Mouse (Mus musculus): ENCODE data around the gene Gm26661. TPM values are rescaled to one million over a fixed set of nuclear protein-coding genes. Genes with fewer than 3 reads are reported as not detected.

Gm26661 gene
- not detected in 2 replicates for total RNA-seq (2014; rRNA removed; ENCODE audit: low replicate concordance)
- not detected in 2 replicates for polyA plus RNA-seq (2015; fragmentation: Nextera tagmentation; extraction: Ambion mirVana)

DNA sequence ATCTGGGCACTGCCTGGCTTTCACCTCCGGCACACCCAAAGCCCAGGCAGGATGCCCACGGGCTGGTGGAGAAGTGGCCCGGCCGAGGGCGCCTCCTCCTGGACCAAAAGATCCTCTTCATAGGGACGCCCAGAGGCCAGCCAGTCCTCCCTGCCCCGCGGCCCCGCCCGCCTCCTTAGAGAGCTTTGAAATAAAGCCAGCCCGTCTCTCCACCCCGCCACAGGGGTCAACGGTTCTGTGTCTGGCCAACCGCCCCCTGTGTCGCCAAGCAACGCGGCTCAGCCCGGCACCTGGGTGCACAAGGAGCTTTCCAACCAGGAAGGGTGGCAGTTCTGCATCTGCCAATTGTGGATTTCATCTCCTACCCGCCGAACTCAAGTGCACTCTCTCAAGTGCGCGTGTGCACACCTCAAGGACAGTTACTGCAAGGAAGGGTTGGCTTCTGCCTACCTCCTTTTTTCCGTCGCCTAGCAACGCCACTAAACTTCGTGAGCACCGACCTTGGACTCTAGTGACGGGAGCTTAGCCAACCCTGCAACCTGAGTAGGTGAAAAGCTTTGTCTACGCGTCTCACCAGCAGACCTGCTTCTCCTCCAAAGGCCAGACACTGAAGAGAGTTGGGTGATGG lies at the start of gene Gm26661:
Gm26661 (plus strand) TSS at position 56 of the 628 bp plus-strand sequence.
- peak; percentile 84 for ATAC-seq (ENCODE audit: insufficient read depth, low read depth)
- Histone ChIP-seq H3K9ac (replicated peaks; ENCODE audit: low read depth, low read length) (no peak within 1 kb of the TSS), H3K27ac (ENCODE audit: low read depth) (no peak within 1 kb of the TSS), H3K36me3 (replicated peaks; ENCODE audit: control insufficient read depth, insufficient read depth, low read length) (no peaks in the 10 kb centered on the region), H3K9me3 (replicated peaks; ENCODE audit: control insufficient read depth, low read length) (no peaks in the 10 kb centered on the region), H3K4me2 (ENCODE audit: low read depth, low read length) (peak within 1 kb of the TSS; percentile 64), H3K27me3 (ENCODE audit: control insufficient read depth, insufficient read depth, low read length) (0 out of 2 replicates have a peak, but pooled peaks cover 7% of the 10 kb centered on the region), H3K4me3 (ENCODE audit: low read depth, low read length) (peak within 1 kb of the TSS; percentile 43), H3K4me1 (ENCODE audit: control insufficient read depth, insufficient read depth) (peaks cover 9% of the 10 kb centered on the region)
- 2% methylated on average over 30 of the region's 30 CpGs for WGBS
- TF ChIP-seq EP300 (IDR thresholded peaks at IDR 0.05; ENCODE audit: low read depth), result no peak
- TF ChIP-seq CTCF (IDR thresholded peaks at IDR 0.05; ENCODE audit: low read depth), result no peak; the same call in 1 of the 2 replicates
- peak; percentile 34 for DNase-seq (ENCODE audit: low spot score)

DNA sequence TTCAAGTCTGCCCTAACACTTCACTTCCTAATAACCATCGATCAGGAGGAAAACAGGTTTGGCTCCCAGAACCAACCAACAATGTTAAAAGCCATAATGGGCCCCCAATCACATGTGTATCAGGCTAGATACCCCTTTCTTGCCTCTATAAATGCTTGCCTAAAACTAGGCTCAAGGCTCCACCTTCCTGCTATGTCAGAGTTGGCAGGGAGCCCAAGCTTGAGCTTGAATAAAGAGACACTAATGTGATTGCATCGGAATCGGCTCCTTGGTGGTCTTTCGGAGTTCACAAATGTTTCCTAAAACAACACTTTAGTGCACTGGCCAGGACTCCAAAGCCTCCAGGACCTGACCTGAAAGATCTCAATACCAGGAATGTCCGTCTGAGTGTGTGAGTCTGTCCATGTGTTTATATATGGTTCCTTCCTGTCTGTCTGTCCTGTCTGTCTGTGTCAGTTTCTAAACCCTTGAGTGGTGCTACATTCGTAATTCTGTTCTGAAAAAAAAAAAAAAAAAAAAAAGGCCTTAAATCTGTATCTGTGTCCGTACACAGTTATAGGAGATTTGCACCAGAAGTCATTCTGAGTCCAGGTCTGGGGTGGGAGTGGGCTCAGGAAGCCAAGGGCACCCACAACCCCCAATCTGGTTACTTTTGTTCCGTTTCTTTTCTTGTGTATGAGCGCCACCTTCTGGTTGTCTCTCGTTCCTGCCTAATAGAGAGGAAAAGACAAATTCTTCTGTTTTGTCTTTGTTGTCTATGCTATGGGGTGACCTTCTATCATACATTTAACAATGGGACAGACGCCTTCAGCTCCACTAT lies 42.2 kb upstream of the Gm26661 start:
- H3K9me3 ChIP-seq (replicated peaks; ENCODE audit: control insufficient read depth, low read length), result no peaks in the 10 kb centered on the region
- ATAC-seq (ENCODE audit: insufficient read depth, low read depth) (peak; percentile 39; the same call in 1 of the 2 replicates), DNase-seq (ENCODE audit: low spot score) (peak; percentile 46)
- TF ChIP-seq EP300 (IDR thresholded peaks at IDR 0.05; ENCODE audit: low read depth) (no peak), CTCF (IDR thresholded peaks at IDR 0.05; ENCODE audit: low read depth) (peak; percentile 80)
- H3K27me3 ChIP-seq (ENCODE audit: control insufficient read depth, insufficient read depth, low read length), result no peaks in the 10 kb centered on the region
- H3K36me3 ChIP-seq (replicated peaks; ENCODE audit: control insufficient read depth, insufficient read depth, low read length), result no peaks in the 10 kb centered on the region
- H3K9ac ChIP-seq (replicated peaks; ENCODE audit: low read depth, low read length), result no peak overlapping the region
- H3K4me2 ChIP-seq (ENCODE audit: low read depth, low read length), result 0 out of 2 replicates have a peak overlapping the region, but pooled peaks have one; percentile 25
- H3K4me1 ChIP-seq (ENCODE audit: control insufficient read depth, insufficient read depth), result no peaks in the 10 kb centered on the region
- H3K27ac ChIP-seq (ENCODE audit: low read depth), result no peak overlapping the region
- no peak overlapping the region for H3K4me3 ChIP-seq (ENCODE audit: low read depth, low read length)
- WGBS, result 31% methylated on average over 11 of the region's 11 CpGs

DNA sequence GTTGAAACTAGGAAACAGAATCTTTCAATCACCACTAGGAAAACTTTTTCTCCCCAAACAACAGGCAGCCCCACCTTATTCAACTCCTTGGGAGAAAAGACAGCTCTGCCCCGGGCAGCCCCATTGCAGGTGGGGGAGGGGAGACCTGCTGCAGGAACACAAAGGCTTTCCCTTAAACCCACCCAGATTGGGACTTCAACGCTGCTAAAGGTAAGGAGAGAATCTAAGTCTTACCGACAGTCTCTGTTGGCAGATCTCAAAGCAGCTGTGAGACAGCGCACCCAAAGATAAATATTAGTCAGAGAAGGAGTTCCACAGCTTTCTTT lies 41.7 kb upstream of the Gm26661 start:
- no peak for TF ChIP-seq EP300 (IDR thresholded peaks at IDR 0.05; ENCODE audit: low read depth)
- TF ChIP-seq CTCF (IDR thresholded peaks at IDR 0.05; ENCODE audit: low read depth), result no peak
- Histone ChIP-seq H3K9me3 (replicated peaks; ENCODE audit: control insufficient read depth, low read length) (no peaks in the 10 kb centered on the region), H3K4me2 (ENCODE audit: low read depth, low read length) (0 out of 2 replicates have a peak overlapping the region, but pooled peaks have one; percentile 25), H3K9ac (replicated peaks; ENCODE audit: low read depth, low read length) (no peak overlapping the region), H3K4me1 (ENCODE audit: control insufficient read depth, insufficient read depth) (no peaks in the 10 kb centered on the region), H3K36me3 (replicated peaks; ENCODE audit: control insufficient read depth, insufficient read depth, low read length) (no peaks in the 10 kb centered on the region), H3K27me3 (ENCODE audit: control insufficient read depth, insufficient read depth, low read length) (no peaks in the 10 kb centered on the region), H3K27ac (ENCODE audit: low read depth) (no peak overlapping the region), H3K4me3 (ENCODE audit: low read depth, low read length) (no peak overlapping the region)
- ATAC-seq (ENCODE audit: insufficient read depth, low read depth) (no peak), DNase-seq (ENCODE audit: low spot score) (no peak)
- 26% methylated on average over 4 of the region's 4 CpGs for WGBS

DNA sequence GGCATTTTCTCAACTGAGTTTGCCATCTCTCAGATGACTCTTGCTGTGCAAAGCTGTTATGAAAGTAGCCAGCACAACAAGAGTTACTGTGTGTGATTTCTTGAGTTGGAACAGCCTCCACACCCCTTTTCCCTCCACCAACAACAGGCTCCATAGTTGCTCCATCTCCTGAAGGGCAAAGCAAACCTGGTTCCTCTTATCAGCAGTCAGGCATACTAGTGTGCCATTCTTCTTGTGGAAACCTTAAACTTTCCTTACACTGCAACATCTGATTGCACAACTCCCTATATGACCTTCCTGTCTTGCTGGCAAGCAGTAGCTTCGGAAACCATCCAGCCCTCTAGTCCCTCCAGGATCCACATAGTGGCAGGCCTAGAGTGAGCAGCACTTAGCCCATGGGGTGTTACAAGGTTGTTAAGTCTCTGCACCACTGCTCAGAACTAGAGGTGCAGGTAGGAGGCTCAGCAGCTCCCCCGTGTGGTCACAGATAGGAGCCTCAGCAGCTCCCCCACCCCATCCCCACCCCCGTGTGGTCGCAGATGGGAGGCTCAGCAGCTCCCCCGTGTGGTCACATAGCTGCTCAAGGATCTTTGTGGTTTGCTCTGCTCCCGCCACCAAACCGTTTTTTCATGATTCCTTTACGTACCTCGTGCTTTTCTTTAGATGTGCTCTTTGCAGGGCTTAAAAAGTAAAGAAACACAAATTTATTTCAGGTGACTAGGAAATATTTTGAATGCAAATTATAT lies 25.6 kb upstream of the Gm26661 start:
- TF ChIP-seq CTCF (IDR thresholded peaks at IDR 0.05; ENCODE audit: low read depth) (peak; percentile 84), EP300 (IDR thresholded peaks at IDR 0.05; ENCODE audit: low read depth) (no peak)
- H3K9me3 ChIP-seq (replicated peaks; ENCODE audit: control insufficient read depth, low read length), result no peaks in the 10 kb centered on the region
- DNase-seq (ENCODE audit: low spot score), result peak; percentile 73
- no peak overlapping the region for H3K9ac ChIP-seq (replicated peaks; ENCODE audit: low read depth, low read length)
- no peak overlapping the region for H3K4me2 ChIP-seq (ENCODE audit: low read depth, low read length)
- H3K27me3 ChIP-seq (ENCODE audit: control insufficient read depth, insufficient read depth, low read length), result no peaks in the 10 kb centered on the region
- peak; percentile 78 for ATAC-seq (ENCODE audit: insufficient read depth, low read depth)
- 16% methylated on average over 9 of the region's 9 CpGs for WGBS
- H3K4me1 ChIP-seq (ENCODE audit: control insufficient read depth, insufficient read depth), result no peaks in the 10 kb centered on the region
- H3K4me3 ChIP-seq (ENCODE audit: low read depth, low read length), result no peak overlapping the region
- H3K36me3 ChIP-seq (replicated peaks; ENCODE audit: control insufficient read depth, insufficient read depth, low read length), result no peaks in the 10 kb centered on the region
- no peak overlapping the region for H3K27ac ChIP-seq (ENCODE audit: low read depth)

DNA sequence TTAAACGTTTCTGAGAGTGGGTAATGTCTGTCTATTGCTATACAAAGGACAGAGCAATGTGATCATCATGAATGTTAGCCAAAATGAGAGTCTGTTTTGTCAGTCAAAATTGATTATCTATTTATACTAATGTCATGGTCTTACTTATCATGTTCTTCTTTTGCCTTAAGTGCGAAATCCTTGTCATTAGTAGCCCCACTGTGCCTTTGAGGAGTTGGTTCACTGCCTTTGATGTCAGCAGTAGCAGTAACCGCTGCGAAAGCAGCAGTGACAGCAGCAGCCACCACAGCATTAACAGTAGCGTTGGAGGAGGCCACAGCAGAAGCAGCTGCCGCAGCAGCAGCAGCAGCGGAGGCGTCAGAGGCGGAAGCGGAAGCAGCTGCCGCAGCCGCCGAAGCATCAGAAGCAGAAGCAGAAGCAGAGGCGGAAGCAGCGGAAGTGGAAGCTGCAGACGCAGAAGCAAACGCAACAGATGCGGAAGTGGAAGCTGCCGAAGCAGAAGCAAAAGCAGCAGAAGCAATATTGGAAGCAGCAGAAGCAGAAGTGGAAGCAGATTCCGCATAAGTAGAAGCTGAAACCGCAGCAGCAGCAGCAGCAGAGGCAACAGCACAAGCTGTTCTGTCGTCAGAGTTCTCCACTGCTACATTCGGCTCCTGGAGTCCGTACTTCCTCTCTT lies 17.5 kb upstream of the Gm26661 start:
- peak; percentile 82 for ATAC-seq (ENCODE audit: insufficient read depth, low read depth)
- Histone ChIP-seq H3K36me3 (replicated peaks; ENCODE audit: control insufficient read depth, insufficient read depth, low read length) (no peaks in the 10 kb centered on the region), H3K9ac (replicated peaks; ENCODE audit: low read depth, low read length) (peak overlapping the region; percentile 65), H3K27me3 (ENCODE audit: control insufficient read depth, insufficient read depth, low read length) (no peaks in the 10 kb centered on the region), H3K9me3 (replicated peaks; ENCODE audit: control insufficient read depth, low read length) (no peaks in the 10 kb centered on the region), H3K27ac (ENCODE audit: low read depth) (peak overlapping the region; percentile 61), H3K4me2 (ENCODE audit: low read depth, low read length) (peak overlapping the region; percentile 65), H3K4me1 (ENCODE audit: control insufficient read depth, insufficient read depth) (no peaks in the 10 kb centered on the region), H3K4me3 (ENCODE audit: low read depth, low read length) (peak overlapping the region; percentile 57)
- DNase-seq (ENCODE audit: low spot score), result peak; percentile 76
- 17% methylated on average over 24 of the region's 24 CpGs for WGBS
- no peak for TF ChIP-seq EP300 (IDR thresholded peaks at IDR 0.05; ENCODE audit: low read depth)
